Mouse (Mus musculus): ENCODE measurements at regions not wholly inside any gene's neighbourhood (a gene's known extent, or its start where the extent isn't known, plus 50 kb on each side); places are given as distances from the start of the nearest gene placed in this dataset.

DNA sequence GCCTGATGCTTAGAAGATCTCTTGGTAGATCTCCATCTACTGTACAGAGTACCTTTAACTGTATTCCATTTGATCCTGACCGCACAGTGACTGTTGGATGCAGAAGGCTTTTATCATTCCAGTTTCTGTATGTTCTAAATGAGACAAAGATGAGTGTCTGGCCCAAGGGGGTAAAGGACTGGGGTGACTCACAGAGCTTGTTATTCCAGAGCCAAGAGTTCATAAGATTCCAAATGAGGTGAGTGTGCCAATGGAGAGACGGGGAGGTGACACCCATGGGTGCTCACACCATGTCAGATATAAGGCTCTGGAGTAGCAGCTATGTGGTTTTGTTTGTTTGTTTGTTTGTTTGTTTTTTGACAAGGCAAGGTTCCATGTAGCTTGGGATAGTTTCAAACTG, 54.8 kb upstream of the Lclat1 start:
- DNase-seq (ENCODE audit: low spot score): no peak

DNA sequence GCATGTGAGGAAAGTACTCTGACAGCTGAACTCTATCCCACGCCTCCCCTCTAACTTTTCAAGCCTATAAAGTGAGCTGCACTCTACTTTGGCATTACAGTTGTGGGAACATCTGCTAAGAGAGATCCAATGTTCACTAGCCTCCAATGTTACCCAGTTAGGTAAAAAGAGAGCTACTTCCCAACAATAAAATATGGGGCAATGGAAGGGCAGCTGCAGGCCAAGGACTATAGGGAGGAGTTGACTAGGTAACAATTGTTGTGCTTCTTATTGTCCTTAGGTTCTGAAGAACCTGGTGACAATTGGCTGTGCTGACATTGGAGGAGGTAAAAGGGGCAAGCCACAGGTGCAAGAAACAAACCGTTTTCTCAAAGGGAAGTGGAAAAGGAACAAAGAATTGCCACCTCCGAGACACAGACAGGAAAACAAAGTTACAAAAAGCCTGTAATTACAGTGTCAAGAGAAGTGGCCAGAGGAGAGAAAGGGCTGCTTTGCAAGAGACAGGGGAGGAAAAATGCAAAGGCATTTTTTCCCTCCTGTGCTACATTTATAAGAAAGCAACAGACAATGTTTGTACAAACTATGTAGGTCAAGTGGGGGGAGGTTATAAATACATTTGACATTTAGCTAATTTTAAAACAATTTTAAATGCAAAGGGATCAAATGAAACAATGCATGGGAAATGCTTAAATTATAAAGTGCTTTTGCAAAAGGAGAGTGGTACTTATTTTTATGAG, 54.1 kb upstream of the Lclat1 start:
- DNase-seq (ENCODE audit: low spot score): no peak

DNA sequence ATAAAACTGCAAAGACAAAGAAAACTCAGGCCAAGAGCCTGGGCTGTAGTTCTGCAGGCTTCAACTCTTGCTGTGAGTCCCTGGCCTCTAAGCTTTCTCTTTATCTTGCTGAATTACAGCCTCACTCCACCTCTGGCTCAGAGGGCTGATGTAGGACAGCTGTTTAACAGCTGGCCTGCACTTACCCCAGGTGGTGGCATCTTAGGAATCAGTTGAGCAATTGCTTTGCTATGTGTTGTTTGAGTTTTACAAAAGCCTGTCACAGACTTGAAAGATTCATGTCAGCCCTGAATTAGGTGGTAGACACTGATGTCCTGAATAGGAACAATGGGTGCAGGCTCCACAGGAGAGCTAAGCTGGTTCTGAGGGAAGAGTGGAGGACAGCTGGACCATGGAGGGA, 53.6 kb upstream of the Lclat1 start:
- DNase-seq (ENCODE audit: low spot score): no peak

DNA sequence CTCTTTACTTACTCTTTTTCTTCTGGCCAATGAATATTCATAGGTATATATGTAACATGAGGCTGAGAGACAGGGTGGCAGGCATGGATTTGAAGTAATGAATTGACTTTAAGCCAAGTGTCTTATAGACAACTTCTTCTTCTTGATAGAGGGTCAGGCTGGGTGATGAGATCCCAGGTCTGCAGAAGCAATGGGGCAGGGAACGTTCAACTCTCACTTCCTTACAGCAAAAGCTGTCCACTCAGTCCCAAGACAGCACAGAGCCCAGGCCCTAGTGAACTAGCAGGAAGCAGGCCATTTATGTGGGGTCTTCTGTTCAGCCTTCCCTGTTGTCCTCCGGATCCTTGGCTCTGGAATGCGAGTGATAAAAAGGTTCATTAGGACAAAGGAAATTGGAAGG, 52.6 kb upstream of the Lclat1 start:
- no peak for DNase-seq (ENCODE audit: low spot score)

DNA sequence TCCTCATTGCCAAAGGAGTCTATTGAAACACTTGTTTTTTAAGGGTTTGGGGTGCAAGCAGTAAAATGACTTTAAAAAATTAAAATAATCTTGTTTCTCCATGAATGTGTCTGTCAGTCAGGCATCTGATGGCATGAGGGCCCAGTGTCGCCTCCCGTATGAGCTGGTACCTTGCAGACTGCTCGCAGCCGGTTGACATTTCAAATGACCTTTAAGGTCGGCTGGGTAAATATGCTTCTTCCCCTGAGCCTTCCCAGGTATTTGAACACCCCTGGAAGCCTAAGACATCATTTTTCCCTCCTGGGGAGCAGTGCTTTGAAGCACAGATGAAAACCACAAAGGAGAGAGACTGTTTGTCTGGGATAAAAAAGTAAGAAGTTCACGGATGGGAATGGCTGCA, 52.2 kb upstream of the Lclat1 start:
- no peak for DNase-seq (ENCODE audit: low spot score)

DNA sequence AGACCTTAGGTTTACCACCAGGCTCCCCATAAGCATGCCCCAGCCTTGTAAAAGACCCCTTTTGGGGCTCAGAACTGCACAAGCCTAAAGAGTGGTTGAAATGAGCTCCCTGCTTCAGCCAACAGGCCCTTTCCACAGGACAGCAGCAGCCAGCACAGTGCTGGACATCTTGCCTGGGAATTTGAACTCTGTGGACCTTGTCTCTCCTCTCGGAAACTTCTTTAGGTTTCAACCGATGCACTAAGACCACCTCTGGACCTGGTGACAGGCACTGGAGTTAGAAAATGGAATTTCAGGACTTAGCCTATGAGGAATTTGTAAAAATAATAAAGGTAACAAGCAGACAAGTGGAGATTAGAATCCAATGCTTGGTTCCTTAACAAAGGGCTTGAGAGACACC, 51.2 kb upstream of the Lclat1 start:
- DNase-seq (ENCODE audit: low spot score): no peak

Data from urinary bladder, postnatal 10 days (tissue).